Mouse (Mus musculus) limb, embryonic 11.5 days (tissue): ENCODE results near the gene Gucy2e. TPM values are rescaled to one million over a fixed set of nuclear protein-coding genes. Genes with fewer than 3 reads are reported as not detected.
A peak's percentile ranks its signal among the peaks of the same experiment; 100 is the strongest.

ENCODE experiments used
- ATAC-seq: fragments of 200-750 bp; cut with Nextera tagmentation; 2 replicates; pipeline ENCODE4 v1.8.0; 2017; ENCODE audit warnings: low read depth; ENCODE audit not compliant: insufficient number of reproducible peaks, low FRiP score, low TSS enrichment
- DNase-seq: peaks from one replicate; pipeline ENCODE4 v3.0.0-alpha.2; 2015; ENCODE audit warnings: low spot score
- H3K27ac ChIP-seq: fragments of 300-500 bp; sonication (generic); replicated peaks from 2 replicates; pipeline ENCODE4 v1.5.1; 2014; ENCODE audit warnings: low read depth, mild to moderate bottlenecking, low read length
- H3K27me3 ChIP-seq: fragments of 300-500 bp; sonication (generic); 2 replicates; pipeline ENCODE4 v1.6.1; 2014; ENCODE audit warnings: mild to moderate bottlenecking, low read length, mixed read lengths; ENCODE audit not compliant: control insufficient read depth, insufficient read depth
- H3K36me3 ChIP-seq: fragments of 300-500 bp; sonication (generic); 2 replicates; pipeline ENCODE4 v1.6.1; 2014; ENCODE audit warnings: mild to moderate bottlenecking, low read length, moderate library complexity, mixed read lengths; ENCODE audit not compliant: control insufficient read depth, insufficient read depth
- H3K4me1 ChIP-seq: fragments of 300-500 bp; sonication (generic); 2 replicates; pipeline ENCODE4 v1.6.1; 2014; ENCODE audit warnings: low read length, mixed read lengths; ENCODE audit not compliant: control insufficient read depth, insufficient read depth
- H3K4me2 ChIP-seq: fragments of 300-500 bp; sonication (generic); 2 replicates; pipeline ENCODE4 v1.6.1; 2014; ENCODE audit warnings: low read depth, mild to moderate bottlenecking, moderate library complexity; ENCODE audit not compliant: severe bottlenecking
- H3K4me3 ChIP-seq: fragments of 300-500 bp; sonication (generic); 2 replicates; pipeline ENCODE4 v1.5.1; 2014; ENCODE audit warnings: low read depth, low read length
- H3K9ac ChIP-seq: fragments of 300-500 bp; sonication (generic); 2 replicates; pipeline ENCODE4 v1.6.1; 2014; ENCODE audit warnings: mild to moderate bottlenecking, low read length
- H3K9me3 ChIP-seq: fragments of 300-500 bp; sonication (generic); 2 replicates; pipeline ENCODE4 v1.6.1; 2016; ENCODE audit warnings: low read length; ENCODE audit not compliant: control insufficient read depth
- WGBS: fragments of 180-500 bp; shearing (Covaris S2); extraction: QIAGEN DNeasy Blood & Tissue Kit; methylation state at CpG from one replicate; pipeline ENCODE4 v1.1.7; 2014; 5-methylcytosine and 5-hydroxymethylcytosine counted together
- polyA plus RNA-seq: library from polyadenylated mRNA; unstranded; fragments of >200 nt; fragmentation: Nextera tagmentation; extraction: Ambion mirVana; gene quantifications from 2 replicates; pipeline ENCODE4 v1.2.1, GENCODE M21; 2014

Gene Gucy2e
- polyA plus RNA-seq, 1 experiment from 2014 or later: not detected

GRCm38 (mm10) chr11:69199251-69199650 lies 37.6 kb downstream of the Gucy2e start:
- no peak overlapping the region for H3K4me2 ChIP-seq
- no peak overlapping the region for H3K27ac ChIP-seq
- no peak overlapping the region for H3K4me3 ChIP-seq
- ATAC-seq (no peak), DNase-seq (no peak)
- WGBS: 89% methylated on average over 1 of the region's 1 CpGs
- no peaks in the 10 kb centered on the region for H3K4me1 ChIP-seq
- H3K9ac ChIP-seq: no peak overlapping the region
- no peaks in the 10 kb centered on the region for H3K9me3 ChIP-seq
- no peaks in the 10 kb centered on the region for H3K36me3 ChIP-seq
- H3K27me3 ChIP-seq: peaks cover 20% of the 10 kb centered on the region

- H3K27ac ChIP-seq: no peak within 1 kb of the TSS
- 24% methylated on average over 6 of the region's 6 CpGs for WGBS
- H3K9ac ChIP-seq: no peak within 1 kb of the TSS
- H3K4me3 ChIP-seq: no peak within 1 kb of the TSS; the same call in 1 of the 2 replicates
- no peak for ATAC-seq
- H3K4me2 ChIP-seq: peak within 1 kb of the TSS; percentile 3; the same call in 1 of the 2 replicates
- no peaks in the 10 kb centered on the region for H3K4me1 ChIP-seq
- H3K9me3 ChIP-seq: no peaks in the 10 kb centered on the region
- no peaks in the 10 kb centered on the region for H3K36me3 ChIP-seq
- peaks cover 20% of the 10 kb centered on the region for H3K27me3 ChIP-seq
- DNase-seq: no peak
Observed at GRCm38 (mm10) chr11:69197743-69198142, 39.1 kb downstream of the Gucy2e start, which contains the start of gene Alox8. Gene Alox8 (minus strand): TSS chr11:69197843.

- Histone ChIP-seq H3K9ac (no peak overlapping the region), H3K4me2 (peak overlapping the region; percentile 3; the same call in 1 of the 2 replicates), H3K27me3 (peaks cover 20% of the 10 kb centered on the region), H3K27ac (no peak overlapping the region), H3K4me1 (no peaks in the 10 kb centered on the region), H3K36me3 (no peaks in the 10 kb centered on the region), H3K4me3 (no peak overlapping the region; the same call in 1 of the 2 replicates), H3K9me3 (no peaks in the 10 kb centered on the region)
- DNase-seq (no peak), ATAC-seq (no peak)
- WGBS: 2% methylated on average over 14 of the region's 14 CpGs
Observed at GRCm38 (mm10) chr11:69197194-69197593, 39.6 kb downstream of the Gucy2e start.

- no peaks in the 10 kb centered on the region for H3K9me3 ChIP-seq
- no peak for ATAC-seq
- H3K36me3 ChIP-seq: no peaks in the 10 kb centered on the region
- WGBS: 14% methylated on average over 5 of the region's 5 CpGs
- H3K4me1 ChIP-seq: no peaks in the 10 kb centered on the region
- DNase-seq: peak; percentile 22
- no peak overlapping the region for H3K27ac ChIP-seq
- no peak overlapping the region for H3K9ac ChIP-seq
- H3K27me3 ChIP-seq: peaks cover 20% of the 10 kb centered on the region
- H3K4me3 ChIP-seq: no peak overlapping the region
- 0 out of 2 replicates have a peak overlapping the region, but pooled peaks have one; percentile 3 for H3K4me2 ChIP-seq
Observed at GRCm38 (mm10) chr11:69196766-69197165, 40.1 kb downstream of the Gucy2e start.

- Histone ChIP-seq H3K4me2 (no peak overlapping the region), H3K4me1 (no peaks in the 10 kb centered on the region), H3K9me3 (no peaks in the 10 kb centered on the region), H3K27me3 (peaks cover 17% of the 10 kb centered on the region), H3K4me3 (no peak overlapping the region), H3K36me3 (no peaks in the 10 kb centered on the region), H3K9ac (no peak overlapping the region), H3K27ac (no peak overlapping the region)
- WGBS: 2% methylated on average over 1 of the region's 1 CpGs
- no peak for ATAC-seq
- peak; percentile 51 for DNase-seq
Observed at GRCm38 (mm10) chr11:69192840-69193239, 44.0 kb downstream of the Gucy2e start.

DNA sequence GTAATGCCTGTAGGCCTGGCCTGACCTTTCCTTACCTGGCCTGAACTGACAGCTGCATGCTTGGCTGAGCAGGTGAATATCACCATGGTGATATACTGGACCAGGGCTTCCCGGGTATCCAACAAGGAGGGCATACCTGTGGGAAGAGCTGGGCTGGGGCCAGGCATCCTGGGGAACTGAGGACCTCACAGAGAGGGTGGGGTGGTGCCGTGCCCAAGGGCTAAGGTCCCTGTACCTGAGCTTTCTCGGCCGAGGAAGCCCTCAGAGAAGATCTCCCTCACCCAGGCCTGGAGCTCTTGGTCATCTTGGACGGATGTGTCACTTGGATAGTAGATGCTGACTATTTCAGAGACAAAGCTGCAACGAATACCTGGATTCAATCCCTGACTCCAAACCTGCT lies 50.9 kb downstream of the Gucy2e start:
- no peaks in the 10 kb centered on the region for H3K36me3 ChIP-seq
- H3K27me3 ChIP-seq: no peaks in the 10 kb centered on the region
- DNase-seq: no peak
- no peak overlapping the region for H3K4me2 ChIP-seq
- 81% methylated on average over 6 of the region's 6 CpGs for WGBS
- no peak for ATAC-seq
- H3K4me1 ChIP-seq: no peaks in the 10 kb centered on the region
- H3K9me3 ChIP-seq: no peaks in the 10 kb centered on the region
- H3K4me3 ChIP-seq: no peak overlapping the region
- no peak overlapping the region for H3K27ac ChIP-seq
- H3K9ac ChIP-seq: no peak overlapping the region

GRCm38 (mm10) chr11:69185031-69185430 lies 51.8 kb downstream of the Gucy2e start:
- no peak for ATAC-seq
- WGBS: 90% methylated on average over 5 of the region's 5 CpGs
- Histone ChIP-seq H3K9me3 (no peaks in the 10 kb centered on the region), H3K27me3 (no peaks in the 10 kb centered on the region), H3K36me3 (no peaks in the 10 kb centered on the region), H3K4me2 (no peak overlapping the region), H3K27ac (no peak overlapping the region), H3K9ac (no peak overlapping the region), H3K4me1 (no peaks in the 10 kb centered on the region), H3K4me3 (no peak overlapping the region)
- no peak for DNase-seq

DNA sequence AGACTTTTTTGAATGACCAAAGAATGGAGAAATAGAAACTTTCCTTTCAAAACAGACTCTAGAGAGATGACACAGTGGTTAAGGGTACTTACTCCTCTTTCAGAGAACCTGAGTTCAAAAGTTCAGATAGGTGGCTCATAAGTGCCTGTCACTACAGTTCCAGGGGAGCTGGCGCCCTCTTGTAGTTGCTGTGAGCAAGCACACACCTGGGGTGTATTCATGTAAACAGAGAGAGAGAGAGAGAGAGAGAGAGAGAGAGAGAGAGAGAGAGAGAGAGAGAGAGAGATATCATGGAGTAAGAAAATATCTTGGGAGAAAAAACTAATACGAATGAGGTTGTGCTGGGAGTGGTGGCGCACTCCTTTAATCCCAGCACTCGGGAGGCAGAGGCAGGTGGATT lies 56.7 kb downstream of the Gucy2e start:
- ATAC-seq (no peak), DNase-seq (no peak)
- WGBS: 76% methylated on average over 4 of the region's 4 CpGs
- Histone ChIP-seq H3K4me3 (no peak overlapping the region), H3K9ac (no peak overlapping the region), H3K9me3 (no peaks in the 10 kb centered on the region), H3K36me3 (no peaks in the 10 kb centered on the region), H3K27ac (no peak overlapping the region), H3K4me2 (no peak overlapping the region), H3K27me3 (no peaks in the 10 kb centered on the region), H3K4me1 (no peaks in the 10 kb centered on the region)

GRCm38 (mm10) chr11:69179512-69179911 lies 57.3 kb downstream of the Gucy2e start:
- DNase-seq (no peak), ATAC-seq (no peak)
- Histone ChIP-seq H3K9ac (no peak overlapping the region), H3K36me3 (no peaks in the 10 kb centered on the region), H3K27ac (no peak overlapping the region), H3K9me3 (no peaks in the 10 kb centered on the region), H3K27me3 (no peaks in the 10 kb centered on the region), H3K4me3 (no peak overlapping the region), H3K4me2 (no peak overlapping the region), H3K4me1 (no peaks in the 10 kb centered on the region)
- WGBS: 71% methylated on average over 3 of the region's 3 CpGs
